Mouse (Mus musculus) lung, postnatal 0 days (tissue): ENCODE data around the gene Aifm3.

ENCODE experiments used
- CTCF ChIP-seq: IDR thresholded peaks from 2 replicates; pipeline ENCODE4 v1.5.1; 2016; ENCODE audit warnings: antibody characterized with exemption, mild to moderate bottlenecking
- EP300 ChIP-seq: IDR thresholded peaks from 2 replicates; pipeline ENCODE4 v1.6.1; 2016; ENCODE audit warnings: antibody characterized with exemption, mild to moderate bottlenecking, control low read depth

GRCm38 (mm10) chr16:17510686-17511085, 21.3 kb downstream of the Aifm3 start:
- no peak for TF ChIP-seq CTCF
- peak; percentile 16; the same call in 1 of the 2 replicates for TF ChIP-seq EP300
